Mouse (Mus musculus) thymus, adult 18-20 months (tissue): Measurements from ENCODE around the gene Rpl41.
A peak's percentile ranks its signal among the peaks of the same experiment; 100 is the strongest.
"Not testable (repeated sequence)": the region's sequence is repeated elsewhere in the genome, so short reads cannot be mapped to it uniquely, and the experiment has no call there.

Experiments
- DNase-seq, 2 experiments: peaks; one replicate each; pipeline ENCODE4 v3.0.0; 2022; ENCODE audit warnings: mixed read lengths in 2 of 2

The Rpl41 gene

GRCm38 (mm10) chr10:128524111-128524731 lies 24.9 kb downstream of the Rpl41 start:
- no peak for DNase-seq

GRCm38 (mm10) chr10:128522351-128522750 lies 26.8 kb downstream of the Rpl41 start:
- no peak for DNase-seq

GRCm38 (mm10) chr10:128520591-128520990 lies 28.5 kb downstream of the Rpl41 start:
- DNase-seq: no peak

GRCm38 (mm10) chr10:128518833-128519232 lies 30.3 kb downstream of the Rpl41 start:
- peak in 1 of 2 experiments; percentile 40 for DNase-seq

GRCm38 (mm10) chr10:128516677-128517076 lies 32.4 kb downstream of the Rpl41 start:
- DNase-seq: no peak

GRCm38 (mm10) chr10:128516029-128516428 lies 33.1 kb downstream of the Rpl41 start:
- no peak for DNase-seq

GRCm38 (mm10) chr10:128515044-128515443 lies 34.1 kb downstream of the Rpl41 start:
- DNase-seq: no peak

GRCm38 (mm10) chr10:128511761-128512160 lies 37.3 kb downstream of the Rpl41 start:
- no peak for DNase-seq

- DNase-seq: no peak
Measured at GRCm38 (mm10) chr10:128511189-128511588, 37.9 kb downstream of the Rpl41 start.

GRCm38 (mm10) chr10:128510301-128510700 lies 38.8 kb downstream of the Rpl41 start:
- DNase-seq: no peak

- no peak for DNase-seq
Measured at GRCm38 (mm10) chr10:128509831-128510230, 39.3 kb downstream of the Rpl41 start.

- DNase-seq: no peak
Measured at GRCm38 (mm10) chr10:128509203-128509602, 39.9 kb downstream of the Rpl41 start.

GRCm38 (mm10) chr10:128508260-128508659 lies 40.8 kb downstream of the Rpl41 start:
- no peak for DNase-seq

GRCm38 (mm10) chr10:128505974-128506373 lies 43.1 kb downstream of the Rpl41 start:
- DNase-seq: no peak

GRCm38 (mm10) chr10:128505371-128505667 lies 43.8 kb downstream of the Rpl41 start:
- not testable (repeated sequence) for DNase-seq

- DNase-seq: no peak
Measured at GRCm38 (mm10) chr10:128504641-128505370, 44.3 kb downstream of the Rpl41 start.

- no peak for DNase-seq
Measured at GRCm38 (mm10) chr10:128504012-128504411, 45.1 kb downstream of the Rpl41 start.

- no peak for DNase-seq
Measured at GRCm38 (mm10) chr10:128503532-128503931, 45.6 kb downstream of the Rpl41 start.

GRCm38 (mm10) chr10:128502341-128502740 lies 46.8 kb downstream of the Rpl41 start:
- DNase-seq: no peak

GRCm38 (mm10) chr10:128499116-128499671 lies 49.9 kb downstream of the Rpl41 start:
- DNase-seq: peak in 1 of 2 experiments; percentile 42

GRCm38 (mm10) chr10:128498590-128498989 lies 50.5 kb downstream of the Rpl41 start, which contains the start of gene Myl6b:
TSS of gene Myl6b (minus strand) at chr10:128498685.
- DNase-seq: peak; percentile 95 to 97
